Mouse (Mus musculus): ENCODE data around the gene Usp18. TPM values are rescaled to one million over a fixed set of nuclear protein-coding genes. Genes with fewer than 3 reads are reported as not detected.

Gene Usp18
- polyA plus RNA-seq, 2 experiments: 1.0 to 1.8 TPM

GRCm38 (mm10) chr6:121310984-121311383, 65.3 kb downstream of the Usp18 start:
- H3K4me3 ChIP-seq (replicated peaks; ENCODE audit: low read length): no peak overlapping the region
- no peak overlapping the region for H3K4me2 ChIP-seq (replicated peaks; ENCODE audit: low read depth, low read length, severe bottlenecking)
- DNase-seq (ENCODE audit: low spot score) (no peak), ATAC-seq (ENCODE audit: low FRiP score, low read depth) (no peak)
- no peaks in the 10 kb centered on the region for H3K27me3 ChIP-seq (ENCODE audit: control insufficient read depth, insufficient read depth, low read length)
- H3K27ac ChIP-seq (replicated peaks; ENCODE audit: low read depth, low read length): no peak overlapping the region
- TF ChIP-seq POLR2A (IDR thresholded peaks at IDR 0.05; ENCODE audit: borderline replicate concordance, extremely low read depth, insufficient read depth, insufficient read length): no peak
- no peak overlapping the region for H3K9ac ChIP-seq (ENCODE audit: low read depth, low read length, severe bottlenecking)
- 82% methylated on average over 6 of the region's 6 CpGs for WGBS
- H3K9me3 ChIP-seq (ENCODE audit: control insufficient read depth, low read length): no peaks in the 10 kb centered on the region
- no peaks in the 10 kb centered on the region for H3K36me3 ChIP-seq (ENCODE audit: control insufficient read depth, insufficient read depth, low read length)
- no peaks in the 10 kb centered on the region for H3K4me1 ChIP-seq (ENCODE audit: control insufficient read depth, insufficient read depth, low read length)

GRCm38 (mm10) chr6:121319099-121319498, 73.4 kb downstream of the Usp18 start:
- TF ChIP-seq POLR2A (IDR thresholded peaks at IDR 0.05; ENCODE audit: borderline replicate concordance, extremely low read depth, insufficient read depth, insufficient read length): no peak
- no peak overlapping the region for H3K27ac ChIP-seq (replicated peaks; ENCODE audit: low read depth, low read length)
- WGBS: 68% methylated on average over 6 of the region's 6 CpGs
- H3K9ac ChIP-seq (ENCODE audit: low read depth, low read length, severe bottlenecking): no peak overlapping the region
- no peaks in the 10 kb centered on the region for H3K9me3 ChIP-seq (ENCODE audit: control insufficient read depth, low read length)
- no peaks in the 10 kb centered on the region for H3K27me3 ChIP-seq (ENCODE audit: control insufficient read depth, insufficient read depth, low read length)
- no peaks in the 10 kb centered on the region for H3K36me3 ChIP-seq (ENCODE audit: control insufficient read depth, insufficient read depth, low read length)
- ATAC-seq (ENCODE audit: low FRiP score, low read depth): no peak
- no peaks in the 10 kb centered on the region for H3K4me1 ChIP-seq (ENCODE audit: control insufficient read depth, insufficient read depth, low read length)
- no peak overlapping the region for H3K4me3 ChIP-seq (replicated peaks; ENCODE audit: low read length)
- DNase-seq (ENCODE audit: low spot score): no peak
- no peak overlapping the region for H3K4me2 ChIP-seq (replicated peaks; ENCODE audit: low read depth, low read length, severe bottlenecking)

Other genes with a start within 250 kb of the Usp18 start
- gene Mical3, start 114.9 kb upstream of the Usp18 start, polyA plus RNA-seq (2012; rRNA removed): 17.3 and 17.7 TPM in 2 replicates
- 13.3 and 16.3 TPM in 2 replicates for gene Mical3, start 114.9 kb upstream of the Usp18 start, polyA plus RNA-seq (2014; fragmentation: Nextera tagmentation; extraction: Ambion mirVana)
- gene Pex26, start 62.2 kb upstream of the Usp18 start, polyA plus RNA-seq (2012; rRNA removed): 15.2 and 18.7 TPM in 2 replicates
- 10.0 and 10.3 TPM in 2 replicates for gene Pex26, start 62.2 kb upstream of the Usp18 start, polyA plus RNA-seq (2014; fragmentation: Nextera tagmentation; extraction: Ambion mirVana)
- 0.77 and 0.83 TPM in 2 replicates for gene Tuba8, start 35.2 kb upstream of the Usp18 start, polyA plus RNA-seq (2012; rRNA removed)
- gene Tuba8, start 35.2 kb upstream of the Usp18 start, polyA plus RNA-seq (2014; fragmentation: Nextera tagmentation; extraction: Ambion mirVana): 4.4 and 4.7 TPM in 2 replicates
- gene Slc6a13, start 54.3 kb downstream of the Usp18 start, polyA plus RNA-seq (2012; rRNA removed): 3.2 and 3.3 TPM in 2 replicates
- gene Slc6a13, start 54.3 kb downstream of the Usp18 start, polyA plus RNA-seq (2014; fragmentation: Nextera tagmentation; extraction: Ambion mirVana): 2.4 and 2.6 TPM in 2 replicates
- gene Slc6a12, start 97.2 kb downstream of the Usp18 start, polyA plus RNA-seq (2012; rRNA removed): 0.23 and 0.35 TPM in 2 replicates
- not detected in 2 replicates for gene Slc6a12, start 97.2 kb downstream of the Usp18 start, polyA plus RNA-seq (2014; fragmentation: Nextera tagmentation; extraction: Ambion mirVana)
- gene Iqsec3, start 227.8 kb downstream of the Usp18 start, polyA plus RNA-seq (2012; rRNA removed): 0.55 and 0.56 TPM in 2 replicates
- 0.14 and 0.28 TPM in 2 replicates for gene Iqsec3, start 227.8 kb downstream of the Usp18 start, polyA plus RNA-seq (2014; fragmentation: Nextera tagmentation; extraction: Ambion mirVana)